Mouse (Mus musculus) bone marrow macrophage, adult 2 months (primary cell): Measurements from ENCODE around the gene Cstad.

Source experiments
- CTCF ChIP-seq: IDR thresholded peaks from 2 replicates; pipeline ENCODE4 v1.5.1; 2012; ENCODE audit warnings: low read depth, mild to moderate bottlenecking, low read length, moderate library complexity
- POLR2A ChIP-seq: IDR thresholded peaks from 2 replicates; pipeline ENCODE4 v1.6.1; 2012; ENCODE audit warnings: mild to moderate bottlenecking, low read depth, low read length, borderline replicate concordance

GRCm38 (mm10) chr2:30604880-30605761 is 10.3 kb downstream of the Cstad start:
- TF ChIP-seq CTCF = no peak
- no peak for TF ChIP-seq POLR2A
